Mouse (Mus musculus) limb, embryonic 11.5 days (tissue): ENCODE results near the gene Oxct2a. TPM values are rescaled to one million over a fixed set of nuclear protein-coding genes. Genes with fewer than 3 reads are reported as not detected.
A peak's percentile ranks its signal among the peaks of the same experiment; 100 is the strongest.

Source experiments
- ATAC-seq: fragments of 200-750 bp; cut with Nextera tagmentation; 2 replicates; pipeline ENCODE4 v1.8.0; 2017; ENCODE audit warnings: low read depth; ENCODE audit not compliant: insufficient number of reproducible peaks, low FRiP score, low TSS enrichment
- DNase-seq: peaks from one replicate; pipeline ENCODE4 v3.0.0-alpha.2; 2015; ENCODE audit warnings: low spot score
- H3K27ac ChIP-seq: fragments of 300-500 bp; sonication (generic); replicated peaks from 2 replicates; pipeline ENCODE4 v1.5.1; 2014; ENCODE audit warnings: low read depth, mild to moderate bottlenecking, low read length
- H3K27me3 ChIP-seq: fragments of 300-500 bp; sonication (generic); 2 replicates; pipeline ENCODE4 v1.6.1; 2014; ENCODE audit warnings: mild to moderate bottlenecking, low read length, mixed read lengths; ENCODE audit not compliant: control insufficient read depth, insufficient read depth
- H3K36me3 ChIP-seq: fragments of 300-500 bp; sonication (generic); 2 replicates; pipeline ENCODE4 v1.6.1; 2014; ENCODE audit warnings: mild to moderate bottlenecking, low read length, moderate library complexity, mixed read lengths; ENCODE audit not compliant: control insufficient read depth, insufficient read depth
- H3K4me1 ChIP-seq: fragments of 300-500 bp; sonication (generic); 2 replicates; pipeline ENCODE4 v1.6.1; 2014; ENCODE audit warnings: low read length, mixed read lengths; ENCODE audit not compliant: control insufficient read depth, insufficient read depth
- H3K4me2 ChIP-seq: fragments of 300-500 bp; sonication (generic); 2 replicates; pipeline ENCODE4 v1.6.1; 2014; ENCODE audit warnings: low read depth, mild to moderate bottlenecking, moderate library complexity; ENCODE audit not compliant: severe bottlenecking
- H3K4me3 ChIP-seq: fragments of 300-500 bp; sonication (generic); 2 replicates; pipeline ENCODE4 v1.5.1; 2014; ENCODE audit warnings: low read depth, low read length
- H3K9ac ChIP-seq: fragments of 300-500 bp; sonication (generic); 2 replicates; pipeline ENCODE4 v1.6.1; 2014; ENCODE audit warnings: mild to moderate bottlenecking, low read length
- H3K9me3 ChIP-seq: fragments of 300-500 bp; sonication (generic); 2 replicates; pipeline ENCODE4 v1.6.1; 2016; ENCODE audit warnings: low read length; ENCODE audit not compliant: control insufficient read depth
- WGBS: fragments of 180-500 bp; shearing (Covaris S2); extraction: QIAGEN DNeasy Blood & Tissue Kit; methylation state at CpG from one replicate; pipeline ENCODE4 v1.1.7; 2014; 5-methylcytosine and 5-hydroxymethylcytosine counted together
- polyA plus RNA-seq: library from polyadenylated mRNA; unstranded; fragments of >200 nt; fragmentation: Nextera tagmentation; extraction: Ambion mirVana; gene quantifications from 2 replicates; pipeline ENCODE4 v1.2.1, GENCODE M21; 2014

Oxct2a gene
- polyA plus RNA-seq, 1 experiment from 2014 or later, result not detected

- Histone ChIP-seq H3K4me3 (peak overlapping the region; percentile 41), H3K36me3 (no peaks in the 10 kb centered on the region), H3K27ac (no peak overlapping the region), H3K9me3 (no peaks in the 10 kb centered on the region), H3K9ac (peak overlapping the region; percentile 37; the same call in 1 of the 2 replicates), H3K4me2 (peak overlapping the region; percentile 89), H3K4me1 (peaks cover 16% of the 10 kb centered on the region), H3K27me3 (no peaks in the 10 kb centered on the region)
- DNase-seq, result peak; percentile 95
- ATAC-seq, result peak; percentile 93
- WGBS, result under 1% methylated on average over 25 of the region's 25 CpGs
Measured at GRCm38 (mm10) chr4:123282500-123282899, 40.9 kb downstream of the Oxct2a start.

GRCm38 (mm10) chr4:123280117-123280516 lies 43.3 kb downstream of the Oxct2a start:
- no peaks in the 10 kb centered on the region for H3K27me3 ChIP-seq
- H3K36me3 ChIP-seq, result no peaks in the 10 kb centered on the region
- 75% methylated on average over 3 of the region's 3 CpGs for WGBS
- no peak overlapping the region for H3K4me2 ChIP-seq
- ATAC-seq (no peak), DNase-seq (no peak)
- H3K9ac ChIP-seq, result no peak overlapping the region
- H3K4me3 ChIP-seq, result no peak overlapping the region
- H3K27ac ChIP-seq, result no peak overlapping the region
- no peaks in the 10 kb centered on the region for H3K9me3 ChIP-seq
- H3K4me1 ChIP-seq, result peaks cover 12% of the 10 kb centered on the region

Other genes starting within 250 kb of the Oxct2a start
- 0.16 and 0.17 TPM in 2 replicates for gene Bmp8b, start 218.5 kb downstream of the Oxct2a start, polyA plus RNA-seq
- gene Oxct2b, start 207.4 kb downstream of the Oxct2a start, polyA plus RNA-seq, result 0.13 TPM in 1 of 2 replicates, not detected in the other
- 125 and 127 TPM in 2 replicates for gene Ppie, start 183.7 kb downstream of the Oxct2a start, polyA plus RNA-seq
- gene Hpcal4, start 140.4 kb downstream of the Oxct2a start, polyA plus RNA-seq, result 0.17 and 1.7 TPM in 2 replicates
- not detected in 2 replicates for gene Nt5c1a, start 122.1 kb downstream of the Oxct2a start, polyA plus RNA-seq
- gene Heyl, start 90.1 kb downstream of the Oxct2a start, polyA plus RNA-seq, result 2.4 and 2.7 TPM in 2 replicates
- 50.5 and 56.2 TPM in 2 replicates for gene Pabpc4, start 61.3 kb downstream of the Oxct2a start, polyA plus RNA-seq
- 0.24 and 0.31 TPM in 2 replicates for gene Bmp8a, start 19.6 kb upstream of the Oxct2a start, polyA plus RNA-seq